Mouse (Mus musculus) lung, postnatal 4 days (tissue): ENCODE measurements around the gene Slc36a1.
A peak's percentile ranks its signal among the peaks of the same experiment; 100 is the strongest.

Experiments used
- DNase-seq, 2 experiments: peaks; one replicate each; pipeline ENCODE4 v3.0.0; 2021

The Slc36a1 gene

DNA sequence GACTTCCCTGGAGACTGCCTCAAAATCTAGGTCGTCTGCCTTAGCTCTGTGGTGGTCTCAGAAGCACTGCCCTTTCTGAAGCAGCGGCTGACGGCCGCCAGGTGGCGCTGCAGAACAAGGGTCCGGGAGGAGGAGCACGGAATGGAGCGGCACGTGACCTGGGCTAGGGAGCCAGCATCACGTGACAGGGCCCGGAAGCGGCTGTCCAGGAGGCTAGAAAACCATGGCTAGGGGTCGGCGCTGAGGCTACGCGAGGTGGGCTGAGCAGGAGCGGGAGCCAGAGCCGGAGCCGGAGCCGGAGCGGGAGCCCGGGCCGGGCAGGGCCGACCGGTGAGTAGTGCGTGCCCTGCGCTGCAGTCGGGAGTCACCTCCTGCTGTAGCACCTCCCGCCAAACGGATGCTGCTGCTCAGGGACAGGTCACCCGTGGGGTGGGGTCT is at the start of gene Slc36a1:
Gene Slc36a1 (plus strand): TSS at position 192 of the 438 bp plus-strand sequence.
- peak; percentile 94 to 97 for DNase-seq

DNA sequence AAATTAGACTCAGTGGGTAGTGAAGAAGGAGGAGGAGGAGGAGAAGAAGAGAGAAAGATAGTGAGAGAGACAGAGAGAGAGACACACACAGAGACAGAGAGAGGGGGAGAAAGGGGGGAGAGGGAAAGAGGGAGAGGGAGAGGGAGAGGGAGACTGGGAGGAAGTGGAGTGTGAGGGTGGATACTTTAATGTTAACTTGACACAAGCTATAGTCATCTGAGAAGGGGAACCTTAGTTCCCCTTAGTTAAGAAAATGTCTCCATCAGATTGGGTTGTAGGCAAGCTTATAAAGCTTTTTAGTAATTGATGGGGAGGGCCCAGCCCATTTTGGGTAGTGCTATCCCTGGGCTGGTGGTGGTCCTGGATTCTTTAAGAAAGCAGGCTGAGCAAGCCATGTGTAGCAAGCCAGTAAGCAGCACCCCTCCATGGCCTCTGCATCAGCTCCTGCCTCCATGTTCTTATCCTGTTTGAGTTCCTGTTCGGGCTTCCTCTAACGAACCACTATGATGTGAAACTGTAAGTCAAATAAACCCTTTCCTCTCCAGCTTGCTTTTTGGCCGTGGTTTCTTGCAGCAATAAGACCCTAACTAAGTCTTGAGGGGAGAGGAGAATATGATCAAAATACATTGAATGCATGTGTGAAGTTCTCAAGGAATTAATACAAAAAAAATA is 49.6 kb upstream of the Slc36a1 start:
- peak in 1 of 2 experiments; percentile 21 for DNase-seq

DNA sequence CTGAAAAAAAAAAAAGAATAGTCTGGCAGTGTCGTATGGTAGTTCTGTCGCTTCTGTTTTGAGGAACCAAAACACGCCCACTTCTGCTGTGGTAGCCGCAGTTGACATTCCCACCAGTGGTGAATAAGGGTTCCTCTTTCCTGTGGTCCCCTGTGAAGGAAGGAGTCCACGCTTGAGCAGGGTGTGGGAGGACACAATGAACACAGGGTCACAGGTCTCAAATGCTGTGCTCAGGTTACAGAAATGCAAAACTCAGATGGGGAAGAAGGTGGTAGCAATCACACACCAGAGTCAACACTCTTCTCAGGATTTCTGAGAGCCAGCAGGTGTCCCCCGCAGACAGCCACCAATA is 49.1 kb upstream of the Slc36a1 start:
- peak; percentile 60 to 63 for DNase-seq

DNA sequence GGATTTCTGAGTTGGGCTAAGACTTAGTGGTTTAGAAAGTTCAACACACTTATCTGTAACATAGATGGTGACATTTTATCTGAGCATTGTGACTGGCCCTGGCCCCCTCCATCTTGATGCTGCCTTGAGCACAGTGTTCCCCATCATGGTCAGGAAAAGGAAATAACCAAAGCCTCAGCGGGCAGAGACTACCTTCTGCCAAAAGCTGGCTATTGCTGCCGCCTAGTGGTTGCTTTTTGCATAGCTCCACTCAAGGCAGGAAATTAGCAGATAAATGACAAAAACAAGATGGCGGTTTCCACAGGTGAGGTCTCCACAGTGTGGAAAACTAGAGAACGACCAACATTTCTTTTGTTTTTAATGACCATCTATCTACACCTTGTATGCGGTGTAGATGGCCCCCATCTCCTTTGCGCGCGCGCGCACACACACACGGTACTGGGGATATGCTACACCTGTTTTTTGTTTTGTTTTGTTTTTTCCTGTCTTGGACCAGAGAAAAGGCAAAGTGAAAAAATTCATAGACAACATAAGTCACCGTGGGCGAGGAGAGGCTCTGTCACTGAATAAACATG is 45.3 kb upstream of the Slc36a1 start:
- DNase-seq, result peak; percentile 68 to 89

DNA sequence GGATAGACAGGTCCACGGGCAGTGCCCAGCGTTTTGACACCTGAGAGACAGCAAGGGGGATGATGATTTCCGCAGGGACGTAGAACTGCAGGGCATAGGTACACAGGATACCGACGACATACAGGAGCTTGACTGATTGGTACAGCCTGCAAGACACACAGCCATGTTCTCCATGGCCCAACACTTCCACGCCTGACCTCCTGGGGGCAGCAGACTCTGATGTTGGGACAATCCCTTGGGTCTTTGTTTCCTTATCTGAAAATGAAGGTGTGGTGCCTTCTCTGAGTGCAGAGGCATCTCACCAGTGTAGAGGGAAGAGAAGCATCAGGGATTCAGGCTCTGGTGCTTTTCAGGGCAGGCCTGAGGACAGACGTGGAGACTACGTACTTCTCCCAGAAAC is 41.5 kb upstream of the Slc36a1 start:
- peak; percentile 57 to 64 for DNase-seq

DNA sequence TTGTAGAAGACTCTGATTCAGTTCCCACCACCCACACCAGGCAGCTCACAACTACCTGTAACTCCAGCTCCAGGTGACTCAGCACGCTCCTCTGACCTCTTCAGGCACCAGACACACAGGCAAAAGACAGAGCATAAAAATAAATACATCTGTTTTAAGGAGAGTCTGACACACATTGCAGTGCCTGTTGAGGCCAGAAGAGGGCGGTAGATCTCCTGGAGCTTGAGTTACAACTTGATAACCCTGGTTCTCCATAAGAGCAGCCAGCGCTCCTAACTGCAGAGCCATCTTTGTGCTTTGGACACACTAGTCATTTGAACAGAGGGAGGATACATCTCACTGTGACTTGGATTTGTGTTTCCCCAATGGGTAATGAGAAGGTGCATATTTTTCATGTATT is 39.4 kb upstream of the Slc36a1 start:
- DNase-seq, result peak in 1 of 2 experiments; percentile 61

DNA sequence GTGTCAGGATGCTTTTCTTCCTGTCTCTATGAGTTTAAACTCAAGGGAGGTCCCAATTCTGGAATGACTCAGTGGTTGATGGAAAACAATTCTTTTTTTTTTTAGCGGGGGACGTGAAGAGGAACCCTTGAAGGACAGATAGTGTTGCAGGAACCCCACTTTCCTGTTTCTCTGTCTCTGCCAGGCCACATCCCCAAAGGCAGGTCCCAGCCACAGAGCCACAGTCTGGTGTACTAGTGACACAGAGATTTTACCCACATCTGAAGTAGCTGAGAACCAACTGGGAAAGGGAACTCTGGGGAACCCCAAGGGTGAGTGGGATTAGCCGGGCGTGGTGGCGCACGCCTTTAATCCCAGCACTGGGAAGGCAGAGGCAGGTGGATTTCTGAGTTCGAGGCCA is 38.4 kb upstream of the Slc36a1 start:
- no peak for DNase-seq

DNA sequence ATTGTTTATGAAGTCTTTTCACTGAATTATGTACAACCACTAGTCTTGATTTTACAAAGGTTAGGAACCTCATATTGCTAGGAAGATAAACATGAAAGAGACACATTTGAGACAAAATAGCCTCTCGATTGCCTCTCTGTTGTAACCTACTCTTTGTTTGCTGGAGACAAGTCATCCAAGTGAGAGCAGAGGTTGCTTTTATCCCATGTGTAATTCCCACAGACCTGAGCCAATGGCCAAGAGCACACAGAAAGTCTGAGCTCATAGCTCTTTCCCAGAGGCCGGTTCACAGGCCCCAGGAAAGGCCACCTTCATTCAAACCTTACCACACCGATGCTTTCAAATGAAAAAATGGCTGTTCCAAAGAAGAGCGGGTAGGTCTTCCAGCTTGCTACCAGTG is 35.6 kb upstream of the Slc36a1 start:
- DNase-seq, result no peak

DNA sequence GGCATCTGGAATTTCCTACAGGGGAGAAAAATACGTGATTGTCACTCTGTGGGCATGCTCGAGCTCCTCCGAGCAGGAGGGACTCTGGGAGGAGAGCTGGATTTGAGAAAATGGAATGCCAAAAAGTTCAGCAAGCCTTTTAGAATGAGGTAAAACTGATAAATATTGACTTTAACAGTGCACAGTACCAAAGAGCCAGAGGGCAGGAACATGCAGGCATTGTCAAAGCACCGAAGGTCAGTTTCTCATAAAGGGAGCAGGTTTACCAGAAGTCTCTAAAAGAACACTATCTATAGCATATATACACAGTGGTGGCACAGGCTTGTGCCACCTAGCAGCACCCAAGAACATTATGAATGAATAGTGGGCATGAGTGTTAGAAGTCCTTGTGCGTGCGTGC is 35.2 kb upstream of the Slc36a1 start:
- no peak for DNase-seq

DNA sequence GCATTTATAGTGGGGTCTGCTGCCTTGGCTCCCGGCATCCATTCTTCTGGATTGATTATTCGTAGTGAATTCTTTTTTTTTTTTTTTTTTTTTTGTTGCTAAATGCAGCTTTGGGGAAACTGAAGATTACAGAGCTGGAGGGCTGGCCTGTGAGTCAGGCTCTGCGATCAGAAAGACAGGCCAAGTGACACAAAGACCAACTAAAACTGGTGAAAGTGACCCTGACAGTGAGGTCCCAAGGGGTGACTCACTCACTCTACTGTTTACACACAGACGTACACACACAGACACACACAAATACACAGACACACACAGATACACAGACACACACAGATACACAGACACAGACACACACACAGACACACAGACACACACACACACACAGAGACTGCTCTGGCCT is 33.6 kb upstream of the Slc36a1 start:
- no peak for DNase-seq

DNA sequence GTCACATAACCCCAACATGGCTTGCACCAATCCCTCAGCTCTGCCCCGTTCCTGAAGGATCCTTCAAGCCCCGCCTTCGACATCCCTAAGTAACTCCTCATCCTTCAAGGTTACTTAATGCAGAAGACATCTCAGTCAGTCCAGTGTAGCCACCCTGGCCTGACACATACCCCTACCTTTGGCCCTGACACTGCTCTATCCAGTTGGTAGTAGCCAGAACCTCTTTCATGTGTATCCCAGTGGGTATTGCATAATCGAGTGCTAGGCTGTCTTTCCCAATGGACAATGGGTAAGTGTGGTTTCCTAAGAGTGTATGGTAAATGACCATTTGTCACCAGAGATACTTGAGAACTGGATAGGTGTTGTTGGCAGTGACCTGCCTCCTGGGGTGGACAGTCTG is 25.3 kb upstream of the Slc36a1 start:
- no peak for DNase-seq

DNA sequence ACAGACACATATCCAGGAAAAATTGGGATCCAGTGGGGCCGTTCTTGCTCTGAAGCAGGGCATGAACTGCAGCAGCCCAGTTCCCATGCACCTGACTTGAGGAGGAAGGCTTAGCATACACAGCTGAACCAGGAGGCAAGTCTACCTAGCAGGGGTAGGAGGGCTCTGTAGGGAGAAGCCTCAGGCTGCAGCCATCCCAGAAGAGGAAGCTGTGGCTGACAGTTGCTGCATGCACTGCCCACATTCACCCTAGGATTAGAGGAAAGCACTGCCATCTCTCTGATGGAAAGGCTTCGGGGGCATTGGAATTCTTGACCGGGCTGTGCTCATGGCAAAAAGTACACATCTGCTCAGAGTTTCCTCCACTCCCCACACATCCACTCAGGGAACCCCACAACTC is 24.3 kb upstream of the Slc36a1 start:
- no peak for DNase-seq

DNA sequence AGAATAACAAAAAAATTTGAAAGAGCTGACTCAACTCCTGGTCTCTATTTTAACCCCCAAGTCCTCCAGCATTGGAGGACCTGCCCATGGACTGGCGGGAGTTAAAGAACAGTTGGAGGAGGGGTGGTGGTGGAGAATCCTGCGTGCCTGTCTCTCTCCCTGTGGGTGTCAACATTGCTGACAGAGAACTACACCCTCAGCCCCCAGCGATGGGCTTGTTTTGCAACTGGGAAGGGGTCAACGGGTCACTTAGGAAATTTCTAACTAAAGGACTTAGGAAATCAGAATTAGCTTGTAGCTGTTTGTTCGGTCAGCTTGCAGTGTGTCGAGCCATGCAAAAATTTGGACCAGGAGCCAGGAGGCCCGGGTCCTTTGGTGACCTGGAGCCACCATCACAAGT is 21.0 kb upstream of the Slc36a1 start:
- DNase-seq, result peak; percentile 40 to 75

DNA sequence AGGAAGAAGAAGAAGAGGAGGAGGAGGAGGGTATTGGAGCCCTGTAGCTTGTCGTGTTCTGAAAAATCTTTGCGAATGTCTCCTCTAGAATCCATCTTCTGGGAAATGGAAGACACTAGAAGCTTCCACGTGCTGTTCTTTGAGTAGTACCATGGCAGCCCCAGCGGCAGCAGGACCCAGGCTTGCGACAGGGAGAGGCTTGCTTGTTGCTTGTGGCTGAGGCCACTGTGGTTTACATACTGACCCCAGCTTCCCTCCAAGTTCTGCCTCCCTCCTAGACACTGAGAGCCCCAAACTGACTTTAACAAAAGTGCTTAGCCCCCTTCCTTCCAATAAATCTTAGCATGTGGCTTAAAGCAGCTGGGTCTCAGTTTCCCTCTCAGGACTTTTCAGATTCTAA is 19.9 kb upstream of the Slc36a1 start:
- no peak for DNase-seq

DNA sequence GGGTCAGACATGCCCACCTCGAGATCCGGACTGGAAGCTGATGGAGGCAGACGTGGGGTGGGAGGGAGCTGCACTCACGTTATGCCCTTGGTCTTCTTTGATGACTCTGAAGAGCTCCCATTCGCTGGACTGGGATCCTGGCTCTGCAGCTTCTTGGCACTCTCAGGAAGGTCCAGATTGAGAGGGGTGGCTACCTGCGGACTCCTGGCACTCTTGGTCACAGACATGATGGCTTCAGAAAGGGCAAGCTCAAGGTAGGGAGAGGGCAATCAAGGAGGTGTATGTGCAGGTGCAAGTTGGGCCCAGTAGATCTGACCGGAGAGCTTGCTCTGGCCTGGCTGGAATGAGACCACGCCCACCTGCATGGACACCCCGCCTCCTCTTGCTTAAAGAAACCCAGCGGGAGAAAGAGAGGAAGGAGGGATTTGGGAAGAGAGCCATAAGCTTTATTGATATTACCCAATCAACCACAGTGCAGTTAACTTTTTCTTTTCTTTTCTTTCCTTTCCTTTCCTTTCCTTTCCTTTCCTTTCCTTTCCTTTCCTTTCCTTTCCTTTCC is 19.3 kb upstream of the Slc36a1 start, which contains the start of gene Slc36a2:
Gene Slc36a2 (minus strand): TSS at position 345 of the 559 bp plus-strand sequence.
- peak; percentile 58 to 78 for DNase-seq

DNA sequence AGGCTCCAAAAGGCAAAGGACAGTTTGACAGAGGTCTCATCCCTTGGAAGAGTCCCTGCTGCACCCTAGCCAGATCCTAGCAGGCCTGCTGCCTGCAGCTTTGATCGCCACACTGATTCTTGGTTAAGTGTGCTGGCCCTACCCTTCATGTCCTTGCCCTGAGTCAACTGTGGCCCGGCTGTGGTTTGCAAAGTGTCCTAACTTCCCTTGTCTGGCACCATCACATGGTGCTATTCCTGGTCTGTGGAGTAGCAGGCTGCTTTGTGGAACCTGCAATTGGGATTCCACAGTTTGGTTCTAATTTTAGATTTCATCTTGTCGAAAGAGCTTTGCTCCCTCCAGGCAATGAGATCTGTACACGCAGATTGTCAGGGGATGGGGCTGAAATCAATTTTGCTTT is 16.9 kb upstream of the Slc36a1 start:
- no peak for DNase-seq

DNA sequence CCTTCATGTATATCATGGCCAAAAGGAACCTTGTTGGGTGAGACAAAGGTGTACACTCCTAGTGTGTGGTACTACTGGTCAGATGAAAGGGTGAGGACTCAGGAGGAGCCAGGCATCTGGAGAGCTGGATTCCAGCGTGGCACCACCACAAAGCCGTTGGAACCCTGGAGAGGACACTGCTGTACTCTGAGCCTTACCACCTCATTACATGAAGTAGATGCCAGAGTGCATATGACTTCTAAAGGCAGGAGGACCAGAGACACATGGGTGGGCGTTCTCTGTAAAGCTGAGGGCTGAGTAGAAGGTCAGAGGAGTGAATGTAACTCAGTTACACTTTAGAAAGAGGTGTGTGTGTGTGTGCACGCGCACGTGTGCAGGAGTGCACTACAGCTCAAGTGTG is 16.4 kb upstream of the Slc36a1 start:
- DNase-seq, result peak in 1 of 2 experiments; percentile 51

DNA sequence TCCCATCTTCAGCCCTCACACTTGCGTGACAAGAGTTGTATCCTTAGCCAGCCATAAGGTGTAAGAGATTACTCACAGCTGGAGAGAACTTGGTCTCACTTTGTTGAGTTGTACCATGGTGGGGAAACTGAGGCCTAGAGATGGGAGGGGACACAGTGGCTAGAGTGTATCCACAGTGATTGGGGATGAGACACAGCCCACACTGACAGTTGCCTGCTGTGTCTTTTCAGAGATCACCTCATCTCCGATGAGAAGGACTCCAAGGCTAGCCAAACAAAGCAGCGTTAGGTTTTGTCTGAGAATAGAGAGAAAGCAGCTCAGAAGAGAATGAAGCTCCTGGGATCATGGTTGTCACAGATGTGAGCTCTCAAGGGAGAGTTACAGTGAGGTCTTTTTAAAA is 13.9 kb upstream of the Slc36a1 start:
- peak; percentile 44 to 64 for DNase-seq

DNA sequence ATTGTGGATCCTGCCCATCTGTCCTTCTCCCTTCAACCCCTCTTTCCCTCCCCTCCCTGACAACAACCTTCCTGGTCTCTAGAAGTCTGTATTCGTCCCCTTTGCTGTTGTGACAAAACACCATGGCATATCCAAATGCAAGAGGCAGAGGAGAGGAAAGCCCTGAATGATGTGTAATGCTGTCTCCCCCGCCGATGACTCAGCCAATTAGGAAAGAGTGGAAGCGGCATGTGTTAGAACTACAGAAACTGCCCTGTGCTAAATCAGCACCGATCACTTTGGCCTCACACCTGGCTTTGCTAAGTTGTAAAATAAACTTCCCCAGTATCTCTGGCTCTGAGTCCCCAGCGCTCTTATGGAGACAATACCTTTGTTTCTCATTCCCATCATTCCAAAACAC is 7.1 kb upstream of the Slc36a1 start:
- DNase-seq, result no peak

DNA sequence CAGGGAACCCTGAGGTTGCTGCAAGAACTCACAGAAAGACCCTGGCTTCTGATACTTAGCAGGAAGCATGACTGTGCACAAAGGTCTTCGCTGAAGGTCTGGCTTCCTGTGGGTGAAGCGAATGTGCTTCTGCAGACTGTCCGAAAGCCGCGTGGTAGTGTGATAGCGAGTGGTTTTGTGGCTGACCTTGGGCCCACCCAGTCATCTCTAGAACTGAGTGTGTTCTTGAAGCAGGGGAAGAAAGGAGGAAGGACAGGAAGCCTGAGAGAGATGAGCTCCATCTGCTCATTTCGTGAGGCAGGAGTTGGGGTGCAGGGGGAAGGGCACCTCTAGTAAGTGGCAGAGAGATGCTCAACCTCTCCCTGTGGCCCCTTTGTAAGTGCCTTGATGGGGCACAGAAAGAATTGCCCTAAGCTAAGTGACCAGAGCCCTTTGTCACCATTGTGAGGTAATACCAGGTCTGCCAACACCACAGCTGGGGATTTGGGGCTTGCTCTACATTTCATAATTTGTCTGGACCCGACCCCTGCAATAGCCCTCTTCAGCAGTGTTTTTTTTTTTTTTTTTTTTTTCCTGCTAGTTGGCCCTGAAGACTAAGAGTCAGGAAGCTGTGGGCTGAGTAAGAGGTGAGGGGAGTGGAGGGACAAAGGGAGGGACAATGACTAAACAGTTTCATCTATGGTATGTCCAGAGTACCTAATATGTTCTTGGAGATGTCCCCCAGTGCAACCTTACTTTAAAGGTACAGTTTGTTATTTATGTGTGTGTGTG is 6.2 kb upstream of the Slc36a1 start:
- DNase-seq, result no peak

DNA sequence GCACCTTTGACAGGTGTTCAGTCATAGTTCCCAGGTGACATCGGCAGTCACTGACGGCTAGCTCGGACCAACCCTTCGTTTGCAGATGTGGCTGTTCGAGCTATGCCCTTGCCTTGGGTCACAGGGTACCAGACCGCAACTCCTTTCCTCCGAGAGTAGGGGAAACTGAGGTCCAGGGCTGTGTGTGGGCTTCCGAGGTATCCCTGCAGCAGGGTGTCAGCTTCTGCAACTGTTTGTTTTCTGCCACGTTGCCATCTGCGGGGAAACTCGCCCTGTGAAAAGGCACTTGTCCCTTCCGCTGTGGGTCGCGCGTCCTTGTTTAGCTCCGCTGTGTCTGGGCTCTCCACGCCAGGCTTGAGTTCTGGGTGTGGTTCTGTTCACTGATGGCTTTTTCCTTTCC is 452 bp downstream of the Slc36a1 start:
- peak in 1 of 2 experiments; percentile 34 for DNase-seq

DNA sequence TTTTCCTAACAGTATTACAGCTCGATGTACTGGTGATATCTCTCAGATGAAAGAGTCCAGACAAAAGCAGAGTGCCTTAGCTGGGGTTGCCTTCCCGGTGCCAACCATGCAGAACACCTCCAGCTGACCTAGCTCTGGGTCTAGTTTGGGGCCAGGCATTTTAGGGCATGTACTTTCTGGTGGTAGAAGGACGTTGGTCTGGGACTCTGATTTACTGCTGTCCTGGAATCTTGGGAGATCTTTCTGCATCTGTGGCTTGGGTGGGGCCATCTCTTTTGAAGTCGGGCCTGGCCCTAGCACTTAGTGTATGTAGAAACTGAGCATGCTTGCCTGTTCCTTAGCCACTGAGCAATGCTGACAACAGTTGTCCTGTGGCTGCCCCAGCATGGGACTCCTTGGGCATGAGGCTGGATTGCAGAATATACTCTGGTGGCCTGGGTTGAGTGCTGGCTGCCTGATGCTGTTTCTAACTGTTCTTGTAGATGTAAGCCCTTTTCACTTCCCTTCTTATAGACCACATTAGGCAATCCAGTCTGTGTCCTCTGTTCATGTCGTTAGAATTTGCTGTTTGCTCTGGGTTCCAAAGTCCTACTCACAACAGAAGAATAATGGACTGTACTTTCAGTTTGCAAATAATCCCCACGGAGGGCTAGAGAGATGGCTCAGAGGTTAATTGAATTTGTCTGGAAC is 4.0 kb downstream of the Slc36a1 start:
- peak in 1 of 2 experiments; percentile 25 for DNase-seq

DNA sequence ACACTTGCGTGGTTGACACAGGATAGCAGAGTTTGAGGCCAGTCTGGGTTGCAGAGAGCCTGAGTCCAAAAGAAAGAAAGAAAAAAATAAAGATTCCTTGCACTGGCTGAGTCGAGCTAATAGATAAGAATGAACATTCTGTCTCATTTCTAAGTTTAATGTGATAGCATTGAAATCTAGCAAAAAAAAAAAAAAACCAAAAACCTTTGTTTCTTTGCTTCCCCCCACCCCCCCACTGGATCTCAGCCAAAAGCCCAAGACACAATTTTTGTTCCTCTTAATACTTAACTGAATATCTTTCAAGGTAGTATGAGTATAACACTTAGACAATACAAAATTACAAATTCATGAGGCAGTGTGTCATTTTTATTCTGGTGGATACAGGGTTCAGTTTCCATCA is 4.9 kb downstream of the Slc36a1 start:
- no peak for DNase-seq
